Mouse (Mus musculus): ENCODE data around the gene Prkch.

GRCm38 (mm10) chr12:73673783-73674182, 89.2 kb downstream of the Prkch start:
- no peak for TF ChIP-seq POLR2A (IDR thresholded peaks at IDR 0.05; ENCODE audit: control insufficient read depth, low read depth, low read length)
- no peak for TF ChIP-seq CTCF (IDR thresholded peaks at IDR 0.05; ENCODE audit: control insufficient read depth, insufficient read depth, insufficient replicate concordance, low read depth, low read length)
